Mouse (Mus musculus) adrenal gland, postnatal 4 days (tissue): ENCODE data around the gene Prok1. TPM values are rescaled to one million over a fixed set of nuclear protein-coding genes. Genes with fewer than 3 reads are reported as not detected.
A peak's percentile ranks its signal among the peaks of the same experiment; 100 is the strongest.

ENCODE experiments used
- DNase-seq, 2 experiments: peaks; one replicate each; pipeline ENCODE4 v3.0.0; 2021 to 2022; ENCODE audit warnings: low spot score in 2 of 2, mixed read lengths in 2 of 2
- total RNA-seq, 2 experiments: library from RNA; stranded (reverse); gene quantifications; 2 replicates each; pipeline ENCODE4 v1.2.3; 2021

Gene Prok1
- total RNA-seq, 2 experiments from 2014 or later, result 0.25 to 10.2 TPM

DNA sequence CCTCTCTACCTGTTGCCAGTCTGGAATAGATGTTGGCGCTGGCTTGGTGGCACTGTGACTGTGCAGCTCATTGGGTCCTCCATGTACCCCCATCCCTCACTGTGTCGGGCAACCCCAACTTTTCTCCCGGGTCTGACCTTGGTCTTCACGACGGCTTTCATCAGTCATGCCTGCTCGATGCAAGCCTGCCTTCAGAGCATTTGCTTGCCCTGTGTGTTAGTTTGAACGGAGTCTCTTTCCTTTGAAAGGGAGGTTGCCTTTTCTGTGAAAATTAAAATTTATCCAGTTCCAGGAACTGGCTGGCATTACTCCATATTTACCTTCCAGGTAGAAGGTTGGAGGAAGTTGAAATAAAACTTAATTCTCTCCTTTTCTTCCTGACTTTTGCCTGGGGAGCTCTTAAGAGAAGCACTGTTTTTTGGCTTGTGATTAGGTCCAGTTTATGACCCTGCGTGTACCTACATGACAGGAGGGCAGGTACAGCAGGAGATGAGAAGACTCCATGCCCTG lies 981 bp downstream of the Prok1 start:
- no peak for DNase-seq

DNA sequence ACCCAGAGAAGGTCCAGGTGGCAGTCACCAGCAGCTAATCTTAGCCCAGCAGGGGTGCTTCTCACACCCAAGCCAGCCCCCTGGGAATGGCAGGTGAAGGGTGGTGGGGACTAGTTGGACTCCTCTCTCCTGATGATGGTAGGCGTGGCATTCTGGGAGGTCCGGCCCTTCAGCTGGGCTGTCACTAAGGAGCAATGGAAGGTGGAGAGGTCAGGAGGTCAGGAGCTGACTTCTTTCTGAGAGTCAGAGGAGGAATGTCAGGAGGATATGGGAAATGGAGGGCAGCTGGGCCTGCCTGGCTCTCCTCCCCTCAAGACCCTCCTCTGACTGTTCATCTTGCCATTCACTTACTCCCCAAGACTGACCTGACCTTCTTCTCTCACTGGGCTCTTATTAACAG lies 1.5 kb downstream of the Prok1 start:
- DNase-seq, result no peak

DNA sequence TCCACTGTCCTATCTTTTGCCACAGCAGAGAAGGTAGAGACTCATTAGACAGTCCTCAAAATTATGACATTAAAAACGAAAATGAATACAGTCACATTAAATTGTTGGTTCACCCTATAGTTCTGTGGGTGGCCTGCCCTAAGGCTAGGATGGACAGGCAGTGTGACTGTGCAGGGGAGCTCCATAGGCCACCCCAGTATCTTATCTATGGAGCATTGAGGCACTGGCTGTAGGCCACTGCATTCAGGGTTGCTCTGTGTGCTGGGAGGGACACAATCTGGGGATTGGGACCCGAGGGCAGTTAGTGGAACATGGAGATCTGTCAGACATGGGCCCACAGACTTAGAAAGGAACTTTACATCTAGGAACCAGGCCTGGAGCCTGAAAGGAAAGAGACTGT lies 5.6 kb downstream of the Prok1 start:
- no peak for DNase-seq

DNA sequence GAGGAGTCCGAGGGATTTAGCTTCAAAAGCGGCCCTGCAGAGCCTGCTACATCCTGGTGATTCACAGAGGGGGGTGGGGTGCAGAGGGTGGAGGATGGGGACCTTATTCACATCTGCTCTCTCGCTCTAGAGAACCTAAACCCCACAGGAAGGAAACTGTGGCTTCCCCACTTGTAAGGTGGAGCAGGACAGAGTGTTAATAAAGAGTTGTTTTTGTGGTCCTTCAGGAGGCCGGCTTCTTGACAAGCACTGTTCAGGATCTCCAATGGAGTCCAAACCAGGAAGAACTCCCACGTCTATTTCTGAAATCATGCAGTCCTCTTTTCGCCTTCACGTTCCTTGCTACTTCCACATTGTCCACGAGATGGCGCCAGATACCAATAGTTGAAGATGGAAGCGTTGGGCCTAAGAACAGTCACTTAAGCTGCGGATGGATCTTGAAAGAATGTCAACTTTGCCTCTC lies 6.1 kb downstream of the Prok1 start:
- DNase-seq, result peak; percentile 65

DNA sequence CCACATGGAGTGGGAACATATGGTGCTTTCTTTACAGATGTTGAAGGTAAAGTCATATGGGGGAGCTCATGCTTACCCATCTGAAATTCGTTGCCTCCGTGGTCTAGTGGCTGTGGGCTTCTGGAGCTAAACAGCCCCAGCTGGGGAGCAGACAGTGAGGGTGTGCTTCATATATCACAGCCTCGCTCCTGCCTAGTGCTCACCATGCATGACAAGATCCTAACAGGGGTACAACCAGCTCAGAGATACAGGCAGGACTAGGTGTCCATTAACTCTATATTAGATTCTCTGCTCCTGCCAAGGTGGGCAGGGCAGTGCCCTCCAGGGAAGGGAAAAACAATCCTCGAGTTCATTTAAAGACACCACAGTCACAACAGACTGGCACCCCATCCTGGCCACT lies 8.3 kb downstream of the Prok1 start:
- no peak for DNase-seq

DNA sequence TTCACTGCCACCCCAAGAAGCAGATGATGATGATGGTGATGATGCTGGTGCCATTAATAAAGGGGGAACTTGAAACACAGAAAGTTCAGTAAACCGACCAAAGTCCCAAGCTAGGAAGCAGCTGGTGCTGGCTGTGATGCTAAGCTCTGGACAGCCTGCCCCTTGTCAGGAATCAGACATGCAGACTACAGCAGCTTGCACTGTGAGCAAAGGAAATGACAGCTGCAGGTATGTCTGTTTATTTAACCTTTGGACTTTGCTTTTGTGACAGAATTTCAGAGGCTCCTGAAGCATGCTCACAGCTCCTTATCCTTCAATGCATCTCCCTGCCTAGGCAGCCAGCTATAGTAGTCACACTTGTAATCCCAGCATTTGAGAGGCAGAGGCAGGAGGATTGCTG lies 9.0 kb downstream of the Prok1 start, which contains the start of gene A630076J17Rik:
Gene A630076J17Rik, plus strand, starts transcription at position 88 of the 400 bp plus-strand sequence.
- DNase-seq, result no peak

DNA sequence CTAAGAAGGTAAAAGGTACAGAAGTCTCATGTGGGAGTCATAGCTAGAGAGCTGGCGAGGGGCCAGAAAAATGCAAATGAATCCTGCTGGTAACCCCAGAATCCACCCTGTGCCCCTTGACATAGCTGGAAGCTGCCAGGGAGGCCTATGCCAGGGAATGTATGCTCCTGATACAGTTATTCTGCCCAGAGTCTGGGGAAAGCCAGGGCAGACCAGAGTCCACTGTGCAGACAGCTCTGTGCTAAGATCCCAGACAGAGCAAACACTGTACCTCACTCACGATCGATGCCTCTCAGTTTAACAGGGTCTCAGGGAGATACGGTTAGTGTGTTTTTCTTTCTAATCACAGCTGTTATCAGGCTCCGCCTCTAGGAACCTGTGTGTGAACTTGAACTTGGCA lies 9.7 kb downstream of the Prok1 start:
- DNase-seq, result peak in 1 of 2 experiments; percentile 6

DNA sequence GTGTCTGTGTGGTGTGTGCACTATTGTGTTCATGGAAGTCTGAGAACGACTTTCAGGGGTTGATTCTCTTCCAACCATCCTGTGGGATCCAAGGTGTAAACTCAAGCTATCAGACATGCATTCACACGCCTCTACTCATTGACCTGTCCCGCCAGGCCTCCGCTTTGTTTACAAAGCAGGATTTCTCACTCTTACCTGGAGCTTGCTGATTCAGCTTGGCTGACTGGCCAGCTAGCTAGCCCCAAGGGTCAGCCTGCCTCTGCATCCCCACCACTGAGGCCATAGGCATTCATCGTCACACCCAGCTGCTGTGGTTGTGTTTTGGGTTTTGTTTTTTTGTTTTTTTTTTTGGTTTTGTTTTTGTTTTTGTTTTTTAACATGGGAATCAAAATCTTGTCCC lies 10.3 kb downstream of the Prok1 start:
- DNase-seq, result no peak

DNA sequence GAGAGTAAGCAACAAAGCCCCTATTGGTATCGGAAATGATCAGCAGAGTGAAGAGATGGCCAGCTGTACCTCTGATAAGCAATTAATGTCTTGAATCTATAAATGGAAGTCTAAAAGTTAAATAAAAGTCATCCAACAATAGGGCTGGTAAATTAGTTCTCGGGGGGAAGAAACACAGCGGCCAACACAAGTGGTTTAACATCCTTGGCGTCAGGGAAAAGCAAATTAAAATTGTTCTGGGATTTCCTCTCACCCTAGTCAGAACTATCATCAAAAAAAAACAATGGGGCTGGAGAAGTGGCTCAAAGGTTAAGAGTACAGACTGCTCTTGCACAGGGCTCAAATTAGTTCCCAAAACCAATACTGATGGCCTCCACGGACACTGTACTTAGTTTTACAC lies 13.7 kb downstream of the Prok1 start:
- DNase-seq, result no peak

DNA sequence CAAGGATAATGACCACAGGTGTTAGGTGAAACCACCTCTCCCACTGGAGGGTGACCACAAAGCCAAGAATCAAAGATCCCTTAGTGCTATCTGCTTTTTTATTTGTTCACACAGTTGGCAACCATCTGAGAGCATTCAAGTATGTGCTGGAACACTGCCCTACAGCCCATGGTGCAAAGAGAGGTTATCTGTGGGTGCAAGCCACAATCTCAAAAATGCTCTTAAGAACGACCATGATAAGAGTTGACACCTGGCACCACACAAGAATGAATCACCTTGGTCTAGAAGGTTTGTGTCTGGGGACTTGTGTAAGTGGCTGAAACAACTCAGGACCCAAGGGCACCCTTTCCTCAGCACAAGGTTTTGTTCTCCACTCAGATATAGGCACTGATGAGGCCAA lies 16.3 kb downstream of the Prok1 start:
- DNase-seq, result no peak

DNA sequence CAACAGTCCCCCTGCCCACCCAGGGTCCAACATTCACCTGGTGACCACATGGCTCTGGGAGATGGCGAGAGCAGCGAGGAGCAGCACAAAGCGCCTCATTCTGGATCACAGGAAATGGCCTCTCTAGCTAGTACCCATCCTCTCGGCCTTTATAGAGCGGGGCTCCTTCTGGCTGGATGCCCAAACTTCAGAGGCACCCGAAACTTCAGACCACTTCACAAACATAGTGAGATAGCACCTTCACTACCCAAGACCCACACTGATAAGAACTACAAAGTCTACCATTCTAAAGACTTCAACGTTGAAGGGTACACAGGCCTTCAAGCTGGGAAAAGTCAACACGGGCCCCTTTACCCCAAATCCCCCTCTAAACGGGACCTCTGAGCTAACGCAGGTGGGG lies 17.9 kb downstream of the Prok1 start, which contains the start of gene Cym:
Gene Cym, minus strand, starts transcription at position 125 of the 400 bp plus-strand sequence.
- no peak for DNase-seq

DNA sequence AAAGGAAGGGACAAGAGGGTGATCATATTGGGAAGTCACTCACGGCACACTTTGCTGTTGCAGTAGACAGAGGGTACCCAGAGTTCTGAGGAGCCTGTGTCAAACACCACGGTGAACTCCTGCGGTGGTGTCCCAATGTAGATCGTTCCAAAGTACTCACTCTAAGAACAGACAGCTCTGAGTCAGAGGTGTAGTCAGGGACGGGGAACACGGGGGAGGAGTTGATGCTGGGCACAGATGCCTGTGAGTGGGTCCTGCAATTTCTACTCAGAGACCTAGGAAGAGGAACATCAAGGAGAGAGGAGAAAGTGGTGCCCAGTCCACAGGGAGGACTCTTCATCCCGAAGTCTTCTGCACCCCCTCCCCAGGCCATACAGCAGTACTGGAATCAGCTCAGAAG lies 20.9 kb downstream of the Prok1 start:
- no peak for DNase-seq

DNA sequence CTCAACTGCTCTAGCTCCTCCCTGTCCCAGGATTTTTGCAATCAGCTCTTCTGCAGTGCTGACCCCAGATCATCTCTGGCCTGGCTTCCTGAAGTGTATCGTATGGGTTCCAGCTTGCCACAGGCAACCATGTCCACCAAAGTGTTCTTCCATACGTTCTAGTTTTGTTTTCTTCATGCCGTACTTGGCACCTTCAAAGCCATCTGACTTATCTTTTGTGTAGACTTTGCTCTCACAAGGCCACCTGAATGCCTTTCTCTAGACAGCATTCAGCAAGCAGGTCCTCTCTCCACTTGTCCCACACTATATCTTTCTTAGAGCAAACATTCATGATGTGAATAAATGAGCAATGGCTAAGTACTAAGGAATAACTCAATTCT lies 22.4 kb downstream of the Prok1 start:
- no peak for DNase-seq

DNA sequence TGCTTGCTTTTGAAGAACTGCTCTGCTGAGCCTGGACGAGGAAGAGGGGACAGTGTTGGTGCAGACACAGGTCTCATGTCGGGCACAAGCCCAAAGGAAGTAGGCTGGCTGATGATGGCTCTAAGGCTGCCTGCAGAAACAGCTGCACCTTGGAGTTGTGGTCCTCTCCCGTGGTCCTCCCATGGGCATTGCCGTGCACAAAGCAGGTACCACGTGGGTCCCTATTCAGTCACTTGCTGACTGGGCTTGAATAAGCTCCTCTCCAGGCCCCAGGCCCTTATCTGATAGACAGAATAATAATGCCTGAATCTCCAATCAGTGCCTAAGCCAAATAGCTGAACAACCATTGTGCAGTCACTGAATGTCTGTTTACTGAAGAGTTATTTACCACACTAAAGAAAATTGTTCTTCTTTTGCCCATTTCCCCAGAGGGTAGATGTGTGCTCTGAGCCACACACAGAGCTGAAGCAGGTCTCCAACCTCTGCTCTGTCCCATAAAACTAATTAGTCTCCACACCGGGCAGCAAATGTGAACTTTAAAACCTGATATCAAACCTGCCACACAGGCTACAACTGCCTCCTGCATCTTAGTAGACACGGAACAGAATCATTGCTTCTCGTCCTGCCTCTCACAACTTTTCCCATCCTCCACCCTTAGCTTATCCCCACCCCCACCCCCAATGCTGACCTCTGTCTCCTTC lies 23.0 kb downstream of the Prok1 start:
- DNase-seq, result no peak

DNA sequence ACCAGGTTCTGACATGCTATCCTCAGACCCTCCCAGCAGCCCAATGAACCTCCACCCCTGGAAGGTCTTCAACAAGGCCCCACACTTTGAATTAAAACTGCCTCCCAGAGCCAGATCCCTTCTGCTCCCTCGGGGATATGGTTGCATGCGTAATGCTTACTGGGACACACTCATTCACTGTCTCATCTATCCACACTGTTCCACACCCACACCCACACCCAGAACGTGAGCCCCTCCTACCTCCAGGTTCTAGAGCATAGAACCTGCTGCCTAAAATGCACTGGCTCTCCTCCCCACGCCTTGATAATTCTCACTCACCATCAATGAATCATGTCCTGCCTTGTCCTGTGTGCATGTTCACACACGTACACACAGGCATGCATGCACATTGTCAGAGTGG lies 24.9 kb downstream of the Prok1 start:
- DNase-seq, result no peak

DNA sequence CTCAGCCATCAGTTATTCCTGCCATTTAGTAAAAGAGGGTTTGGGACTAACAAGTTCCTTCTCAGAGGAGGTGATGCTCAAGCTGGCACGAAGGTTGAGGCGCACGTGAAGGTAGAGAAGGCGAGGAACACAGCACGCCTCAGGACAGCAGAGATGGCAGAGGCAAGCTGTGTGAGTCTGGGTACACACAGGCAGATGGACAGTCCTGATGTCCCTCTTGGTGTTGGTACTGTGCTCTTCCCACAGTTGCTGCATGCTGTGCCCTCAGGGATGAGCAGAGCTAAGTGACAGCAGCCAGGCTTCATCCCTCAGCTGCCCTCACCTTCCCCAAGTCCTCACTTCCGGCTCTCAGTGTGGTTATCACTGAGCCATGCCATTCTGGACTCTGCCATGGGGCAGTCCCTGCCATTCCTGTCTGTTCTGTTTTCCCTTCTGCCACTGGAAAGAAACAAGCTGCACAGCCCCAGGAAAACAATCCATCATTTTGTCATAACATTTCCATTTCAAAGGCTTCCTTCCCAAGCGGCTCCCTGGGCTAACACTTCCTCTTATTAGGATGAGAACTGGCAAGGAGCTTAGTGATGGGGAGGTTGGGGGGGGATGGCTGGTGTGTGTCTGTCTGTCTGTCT lies 31.8 kb downstream of the Prok1 start:
- no peak for DNase-seq

DNA sequence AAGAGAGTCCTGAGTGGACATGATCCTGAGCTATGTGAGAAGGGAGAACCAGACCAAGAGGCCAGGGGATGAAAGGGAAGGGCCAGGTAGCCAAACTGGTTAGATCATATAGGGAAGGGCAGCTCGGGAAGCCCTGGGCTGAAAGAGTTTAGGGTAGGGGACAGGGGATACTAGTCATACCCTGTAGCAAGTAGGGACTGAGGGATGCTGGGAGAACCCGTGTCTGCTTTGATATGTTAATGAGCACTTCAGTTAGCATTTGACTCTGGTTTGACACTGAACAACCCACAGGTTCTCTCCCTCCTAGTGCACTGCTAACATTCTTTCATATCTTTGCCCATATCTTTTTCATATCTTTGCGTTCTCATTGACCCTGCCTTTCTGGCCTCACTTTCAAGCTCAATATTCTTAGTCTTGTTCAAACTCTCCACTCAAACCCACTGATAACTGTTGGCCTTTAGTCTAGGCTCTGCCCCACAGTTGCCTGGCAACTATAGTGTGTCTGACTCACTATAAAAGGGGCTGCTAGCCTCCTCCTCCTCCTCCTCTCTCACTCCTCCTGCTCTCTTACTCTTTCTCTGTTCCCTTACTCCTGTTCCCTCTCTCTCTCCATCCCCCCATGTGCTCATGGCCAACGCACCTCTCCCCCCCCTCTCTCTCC lies 32.9 kb downstream of the Prok1 start:
- no peak for DNase-seq

DNA sequence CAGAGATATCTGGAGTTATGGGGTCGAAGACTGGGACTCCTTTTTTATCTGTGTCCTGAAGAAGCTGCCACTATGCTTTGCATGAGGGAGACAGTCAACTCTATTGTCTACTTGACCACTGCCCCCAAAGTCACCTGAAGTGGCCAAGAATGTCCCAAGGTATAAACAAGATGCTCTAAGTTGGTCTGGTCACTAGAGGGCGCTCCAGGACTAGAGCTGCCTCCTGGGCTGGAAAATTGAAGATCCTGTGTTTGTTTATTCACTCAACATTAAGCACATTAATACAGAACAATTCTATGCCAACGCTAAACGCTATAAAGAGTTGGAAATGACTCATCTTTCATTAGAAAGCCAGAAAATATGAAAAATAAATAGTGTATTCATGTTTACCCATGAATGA lies 33.5 kb downstream of the Prok1 start:
- peak; percentile 10 to 47 for DNase-seq

DNA sequence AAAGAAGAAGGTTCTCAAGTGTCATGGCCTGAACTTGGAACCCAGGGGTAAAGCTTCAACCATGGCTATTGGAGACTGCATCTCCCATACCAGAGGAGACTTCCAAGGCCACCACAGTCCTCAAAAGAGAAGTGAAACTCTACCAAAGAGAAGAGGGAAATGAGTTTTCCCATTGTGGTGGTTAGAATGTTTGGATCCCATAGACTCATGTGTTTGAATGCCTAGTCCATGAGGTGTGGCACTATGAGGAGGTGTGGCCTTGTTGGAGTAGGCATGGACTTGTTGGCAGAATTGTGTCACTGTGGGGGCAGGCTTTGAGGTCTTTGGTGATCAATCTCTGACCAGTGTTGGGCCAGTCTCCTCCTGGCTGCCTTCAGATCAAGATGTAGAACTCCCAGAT lies 34.3 kb downstream of the Prok1 start:
- no peak for DNase-seq

DNA sequence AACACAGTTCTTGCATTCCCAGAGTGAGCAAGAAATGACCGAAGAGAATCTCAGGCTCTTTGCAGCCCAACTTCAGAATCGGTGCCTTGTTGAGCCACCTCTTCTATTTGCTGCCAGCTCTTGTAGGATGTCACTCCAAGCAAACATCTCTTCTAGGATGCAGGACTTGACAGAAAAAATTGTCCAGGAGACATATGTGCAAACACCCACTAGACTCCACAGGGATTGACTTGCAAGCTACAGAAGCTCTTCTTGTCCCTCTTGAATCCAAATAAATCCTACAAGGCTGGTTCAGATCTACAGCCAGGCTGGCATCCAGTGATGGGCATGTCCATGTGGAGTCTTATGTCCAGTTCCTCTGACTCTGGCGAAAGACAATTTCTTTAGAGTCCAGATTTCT lies 35.1 kb downstream of the Prok1 start:
- DNase-seq, result no peak

DNA sequence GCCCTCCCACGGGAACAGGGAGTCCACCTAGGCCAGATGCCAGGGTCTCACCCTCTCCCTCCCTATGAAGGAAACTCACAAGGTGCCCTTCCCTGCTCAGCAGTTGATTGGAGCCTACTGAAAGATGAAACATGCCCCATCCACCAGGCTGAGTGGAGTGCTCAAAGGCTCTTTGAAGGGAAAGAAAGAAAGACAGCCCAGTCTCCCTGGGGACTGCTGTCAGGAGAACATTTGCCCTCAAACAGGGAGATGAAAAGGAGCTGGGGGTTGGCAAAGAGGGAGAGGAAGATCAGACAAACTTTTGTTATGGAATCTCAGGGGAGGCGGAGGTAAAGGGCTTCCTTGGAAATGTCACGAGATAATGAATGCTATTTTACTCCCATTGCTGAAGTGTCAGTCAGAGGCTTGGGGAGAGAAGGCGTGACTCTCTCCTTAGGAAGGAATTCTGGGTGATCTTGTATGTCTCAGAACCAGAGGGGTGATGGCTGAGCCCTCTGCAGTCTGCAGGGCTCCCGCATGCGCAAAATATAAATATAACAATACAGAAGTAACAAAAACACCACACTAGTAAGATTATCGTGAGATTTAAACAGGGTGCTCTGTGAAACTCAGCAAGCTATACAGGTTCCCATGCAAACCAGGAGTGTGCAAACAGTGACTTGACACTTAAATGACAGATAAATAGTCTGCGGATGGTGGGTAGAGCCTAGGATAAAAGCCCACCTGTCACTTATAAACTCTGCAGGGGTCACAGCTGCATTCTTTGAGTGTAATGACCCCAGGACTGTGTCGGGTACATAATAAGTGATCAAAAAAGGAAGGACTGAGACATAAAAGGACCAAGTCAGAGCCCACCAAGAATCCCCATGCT lies 38.0 kb downstream of the Prok1 start:
- no peak for DNase-seq
